Mouse (Mus musculus) E14TG2a.4 (cell line): Measurements from ENCODE around the gene Scn4a.
"Not testable (repeated sequence)": the region's sequence is repeated elsewhere in the genome, so short reads cannot be mapped to it uniquely, and the experiment has no call there.

ENCODE experiments used
- CTCF ChIP-seq: conservative IDR thresholded peaks from 2 replicates; pipeline ENCODE4 v1.5.1; 2014; ENCODE audit warnings: low read length
- NANOG ChIP-seq: IDR thresholded peaks from 2 replicates; pipeline ENCODE4 v1.6.1; 2014; ENCODE audit warnings: borderline replicate concordance, low read length, mixed read lengths
- POU5F1 ChIP-seq: IDR thresholded peaks from 2 replicates; pipeline ENCODE4 v1.6.1; 2014; ENCODE audit warnings: low read length, borderline replicate concordance

DNA sequence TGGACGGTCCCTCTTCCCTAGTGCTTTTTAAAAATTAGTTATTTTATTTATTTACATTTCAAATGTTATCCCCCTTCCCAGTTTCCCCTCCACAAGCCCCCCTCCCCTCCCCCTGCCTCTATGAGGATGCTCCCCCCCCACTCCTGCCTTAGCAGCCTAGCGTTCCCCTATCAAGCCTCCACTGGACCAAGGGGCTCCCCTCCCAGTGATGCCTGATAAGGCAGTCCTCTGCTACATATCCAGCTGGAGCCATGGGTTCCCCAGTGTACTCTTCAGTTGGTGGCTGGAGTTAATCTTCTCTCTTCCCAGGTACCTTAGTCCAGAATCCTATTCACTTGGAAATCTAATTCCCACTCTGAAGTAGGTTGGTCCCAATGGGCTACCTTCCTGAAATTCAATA is 41.0 kb upstream of the Scn4a start:
- not testable (repeated sequence) for TF ChIP-seq CTCF, POU5F1, NANOG
